Mouse (Mus musculus): ENCODE measurements at regions not wholly inside any gene's neighbourhood (a gene's known extent, or its start where the extent isn't known, plus 50 kb on each side); places are given as distances from the start of the nearest gene placed in this dataset.
A peak's percentile ranks its signal among the peaks of the same experiment; 100 is the strongest.

GRCm38 (mm10) chr17:57678161-57678560 is 63.9 kb downstream of the Gm21834 start:
- DNase-seq (ENCODE audit: low spot score) = peak; percentile 12

All from left cerebral cortex, adult 11 months (tissue).